Mouse (Mus musculus): ENCODE data around the gene Sirt5. TPM values are rescaled to one million over a fixed set of nuclear protein-coding genes. Genes with fewer than 3 reads are reported as not detected.

The Sirt5 gene
- 7.5 TPM for polyA plus RNA-seq (2014; fragmentation: Illumina TruSeq; extraction: RNeasy Lipid Tissue Mini Kit (QIAGEN cat#74804))

DNA sequence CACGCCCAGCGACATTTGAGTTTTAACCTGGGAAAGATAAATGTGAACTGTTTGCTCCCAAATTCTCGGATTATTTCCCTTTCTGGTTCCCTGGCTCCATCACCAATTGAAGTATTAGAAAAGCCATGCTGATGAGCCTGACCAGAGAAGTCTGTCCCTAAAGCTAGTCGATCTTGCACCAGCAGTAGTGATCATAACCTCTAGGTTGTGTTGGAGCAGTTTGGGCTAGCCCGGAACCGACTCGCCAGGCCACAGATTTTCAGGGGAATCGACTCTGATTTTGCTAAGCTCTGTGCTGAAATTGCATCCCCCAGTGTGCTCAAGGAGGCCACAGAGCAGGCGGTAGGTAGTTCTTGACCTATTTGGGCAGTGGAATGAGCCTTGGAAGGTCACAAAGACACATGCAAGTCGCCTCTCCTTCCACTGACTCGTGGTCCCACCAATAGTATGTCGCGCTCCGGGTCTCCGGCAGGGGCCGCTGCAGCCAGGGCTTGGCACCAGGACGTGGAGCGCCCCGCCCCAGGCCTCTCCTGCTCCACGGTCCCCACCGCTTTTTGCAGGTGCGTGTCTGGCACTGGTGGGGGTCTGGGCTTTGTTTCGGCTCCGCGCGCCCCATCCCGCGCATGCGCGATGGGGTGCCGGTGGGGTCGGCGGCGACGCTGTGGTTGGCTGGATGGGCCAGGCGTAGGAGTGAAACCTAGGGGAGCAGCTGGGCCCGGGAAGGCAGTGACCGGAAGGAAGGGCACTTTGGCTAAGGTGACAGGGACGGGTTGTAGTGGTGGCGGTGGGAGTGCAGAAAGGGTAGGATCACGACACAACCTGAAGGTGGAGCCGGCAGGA, at the start of gene Sirt5:
Gene Sirt5 (plus strand): TSS at position 512 of the 840 bp plus-strand sequence.

GRCm38 (mm10) chr13:43398297-43399080, 33.2 kb downstream of the Sirt5 start, which contains the start of gene Nol7:
Nol7 (plus strand) TSS chr13:43398390.

Other genes with a start within 250 kb of the Sirt5 start
- gene Tbc1d7, start 194.0 kb upstream of the Sirt5 start, polyA plus RNA-seq (2014; fragmentation: Illumina TruSeq; extraction: RNeasy Lipid Tissue Mini Kit (QIAGEN cat#74804)) = 7.4 TPM
- gene Gfod1, start 61.3 kb upstream of the Sirt5 start, polyA plus RNA-seq (2014; fragmentation: Illumina TruSeq; extraction: RNeasy Lipid Tissue Mini Kit (QIAGEN cat#74804)) = 2.5 TPM
- 338 TPM for gene Nol7, start 32.9 kb downstream of the Sirt5 start, polyA plus RNA-seq (2014; fragmentation: Illumina TruSeq; extraction: RNeasy Lipid Tissue Mini Kit (QIAGEN cat#74804))
- 154 TPM for gene Ranbp9, start 115.8 kb downstream of the Sirt5 start, polyA plus RNA-seq (2014; fragmentation: Illumina TruSeq; extraction: RNeasy Lipid Tissue Mini Kit (QIAGEN cat#74804))
- gene Mcur1, start 194.7 kb downstream of the Sirt5 start, polyA plus RNA-seq (2014; fragmentation: Illumina TruSeq; extraction: RNeasy Lipid Tissue Mini Kit (QIAGEN cat#74804)) = 31.6 TPM